Mouse (Mus musculus) small intestine, adult 2 months (tissue): ENCODE measurements around the gene Gm49673. TPM values are rescaled to one million over a fixed set of nuclear protein-coding genes. Genes with fewer than 3 reads are reported as not detected.
"Not testable (repeated sequence)": the region's sequence is repeated elsewhere in the genome, so short reads cannot be mapped to it uniquely, and the experiment has no call there.

Experiments
- H3K27ac ChIP-seq: fragments of 200-500 bp; 2 replicates; pipeline ENCODE4 v1.5.1; 2012; ENCODE audit warnings: low read depth, low read length, control low read depth, inconsistent platforms; ENCODE audit not compliant: insufficient read depth
- H3K27me3 ChIP-seq: fragments of 200-500 bp; 2 replicates; pipeline ENCODE4 v1.6.1; 2012; ENCODE audit warnings: mild to moderate bottlenecking, moderate library complexity, low read length, inconsistent platforms; ENCODE audit not compliant: control insufficient read depth, insufficient read depth
- H3K36me3 ChIP-seq: fragments of 200-500 bp; 2 replicates; pipeline ENCODE4 v1.6.1; 2012; ENCODE audit warnings: mild to moderate bottlenecking, low read length, control low read depth, inconsistent platforms; ENCODE audit not compliant: control insufficient read depth, insufficient read depth
- H3K4me1 ChIP-seq: fragments of 200-500 bp; 2 replicates; pipeline ENCODE4 v1.6.1; 2012; ENCODE audit warnings: low read length, inconsistent platforms, mixed read lengths; ENCODE audit not compliant: control insufficient read depth, insufficient read depth, insufficient read length
- H3K4me3 ChIP-seq: fragments of 200-500 bp; 2 replicates; pipeline ENCODE4 v1.5.1; 2012; ENCODE audit warnings: low read depth, mild to moderate bottlenecking, control low read depth, inconsistent platforms, low read length, moderate library complexity
- WGBS: fragments of 180-500 bp; shearing (Covaris S2); methylation state at CpG from one replicate; pipeline ENCODE4 v1.1.7; 2018; 5-methylcytosine and 5-hydroxymethylcytosine counted together
- polyA plus RNA-seq: library from polyadenylated mRNA; depleted of rRNA; stranded (reverse); fragments of >200 nt; gene quantifications from 2 replicates; pipeline ENCODE4 v1.2.3, GENCODE M21; 2012

Gene Gm49673
- polyA plus RNA-seq, 1 experiment, result 1.8 TPM

DNA sequence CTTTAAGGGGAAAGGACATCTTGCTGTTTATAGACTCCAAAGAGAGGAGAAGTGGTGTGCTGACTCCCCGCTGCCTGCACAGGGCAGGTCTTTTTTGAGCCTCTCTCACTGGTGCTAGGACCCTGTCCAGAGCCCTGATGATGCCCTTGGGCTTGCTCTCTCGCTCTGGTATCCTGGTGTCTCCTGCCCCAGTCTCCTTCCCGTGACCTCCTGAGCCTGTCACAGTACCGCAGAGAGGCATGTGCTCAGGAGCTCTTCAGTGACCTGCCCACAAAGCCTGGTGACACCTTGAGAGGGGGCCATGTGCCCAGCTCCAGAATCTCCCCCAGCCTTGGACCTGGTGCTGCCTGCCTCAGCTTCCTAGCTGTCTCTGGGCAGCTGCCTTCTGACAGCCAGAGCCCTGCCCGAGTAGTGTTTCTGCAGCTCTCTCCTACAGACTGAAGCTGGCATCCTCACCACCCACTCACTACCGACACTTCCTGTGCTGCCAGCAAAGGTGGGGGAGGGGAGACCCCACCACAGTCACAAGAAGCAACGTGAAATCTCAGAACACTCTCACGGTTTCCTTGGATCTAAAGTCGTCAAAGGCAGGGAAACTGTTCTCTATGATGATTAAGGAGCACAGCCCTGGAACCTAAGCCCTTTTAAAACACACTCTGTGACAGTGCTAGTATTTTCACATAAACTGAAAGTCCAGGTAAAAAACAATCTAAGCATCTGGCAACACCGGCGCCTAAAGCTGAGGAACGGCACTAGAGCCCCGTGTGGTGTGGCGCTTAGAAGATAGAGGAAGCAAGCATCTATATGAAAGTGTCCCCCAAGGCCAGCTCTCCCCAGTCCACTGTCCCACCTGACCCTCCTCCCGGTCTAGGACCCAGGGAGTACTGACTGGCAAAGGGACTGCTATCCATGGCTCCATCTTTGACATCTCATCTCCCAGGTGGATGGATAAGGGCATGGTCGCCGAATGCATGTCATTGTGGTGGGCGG, 54.8 kb downstream of the Gm49673 start:
- H3K27ac ChIP-seq, H3K36me3 ChIP-seq, H3K4me1 ChIP-seq, H3K4me3 ChIP-seq, H3K27me3 ChIP-seq: not testable (repeated sequence)
- 42% methylated on average over 4 of the region's 18 CpGs for WGBS

DNA sequence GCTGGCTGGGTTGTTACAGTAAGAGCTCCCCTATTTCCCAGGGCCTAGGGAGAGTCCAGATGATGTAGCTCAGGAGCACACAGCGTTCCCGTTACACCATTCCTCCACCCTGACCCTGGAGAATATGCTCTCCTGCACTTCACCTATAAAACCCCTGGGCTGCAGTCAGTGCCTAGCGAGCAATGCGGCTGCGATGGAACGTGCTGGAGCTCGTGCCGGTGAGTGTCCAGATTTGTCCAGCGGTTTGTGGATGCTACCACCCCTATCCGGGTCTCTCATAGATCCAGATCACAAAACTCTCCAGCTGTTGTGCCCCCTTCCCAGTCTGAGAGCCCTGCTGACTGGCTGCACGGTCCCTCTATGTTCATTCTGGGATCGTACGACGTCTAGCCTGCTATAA, 56.3 kb downstream of the Gm49673 start:
- not testable (repeated sequence) for H3K27ac ChIP-seq, H3K36me3 ChIP-seq
- 89% methylated on average over 14 of the region's 14 CpGs for WGBS

DNA sequence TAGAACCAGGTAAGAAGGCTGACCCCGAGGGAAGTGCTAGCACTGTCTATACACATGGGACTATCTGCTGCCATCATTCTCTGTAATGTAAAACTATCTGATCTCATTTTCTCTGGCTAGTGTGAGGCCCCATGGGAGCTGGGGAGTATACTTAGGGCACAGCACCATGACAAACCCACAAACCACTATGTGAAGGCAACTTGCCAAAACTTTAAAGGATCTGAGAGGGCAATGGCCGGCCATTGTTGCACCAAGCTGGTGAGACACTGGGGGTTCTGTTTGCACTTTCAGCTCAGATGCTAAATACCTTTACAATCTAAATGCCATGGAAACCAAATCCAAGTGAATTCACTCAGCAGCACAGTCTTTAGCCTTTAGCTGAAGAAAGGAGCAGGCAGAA, 77.7 kb downstream of the Gm49673 start:
- H3K27ac ChIP-seq, H3K4me1 ChIP-seq, H3K27me3 ChIP-seq, H3K36me3 ChIP-seq, H3K4me3 ChIP-seq: not testable (repeated sequence)
- 60% methylated on average over 2 of the region's 2 CpGs for WGBS

More for the DNA sequence above, 56.3 kb downstream of the Gm49673 start:
- H3K4me3 ChIP-seq, H3K27me3 ChIP-seq, H3K4me1 ChIP-seq: not testable (repeated sequence)

DNA sequence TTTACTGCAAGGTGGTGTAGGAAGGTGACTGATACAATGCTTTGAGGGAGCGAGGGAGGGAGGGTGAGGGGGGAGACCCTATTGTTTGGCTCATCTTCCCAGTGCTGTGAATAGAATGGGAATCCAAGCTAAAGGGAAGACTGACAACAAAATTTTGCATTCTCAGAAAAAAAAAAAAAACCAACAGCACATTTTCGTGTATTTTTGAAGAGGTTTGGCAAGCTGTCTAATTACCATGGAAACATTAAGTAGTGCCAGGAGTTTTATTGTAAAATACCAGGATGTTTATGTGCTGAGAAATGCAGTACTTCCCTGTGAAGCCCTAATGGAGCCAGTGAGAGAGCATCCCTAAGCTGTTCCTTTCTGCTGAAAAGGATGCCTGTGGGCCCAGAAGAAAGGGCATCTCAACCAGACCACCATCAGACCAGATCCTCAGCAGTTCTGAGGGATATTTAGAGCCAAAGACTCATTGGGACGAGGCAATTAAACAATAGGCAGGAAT, 90.9 kb downstream of the Gm49673 start:
- not testable (repeated sequence) for H3K27me3 ChIP-seq, H3K4me3 ChIP-seq, H3K36me3 ChIP-seq, H3K4me1 ChIP-seq, H3K27ac ChIP-seq
- WGBS, result 56% methylated on average over 2 of the region's 3 CpGs

DNA sequence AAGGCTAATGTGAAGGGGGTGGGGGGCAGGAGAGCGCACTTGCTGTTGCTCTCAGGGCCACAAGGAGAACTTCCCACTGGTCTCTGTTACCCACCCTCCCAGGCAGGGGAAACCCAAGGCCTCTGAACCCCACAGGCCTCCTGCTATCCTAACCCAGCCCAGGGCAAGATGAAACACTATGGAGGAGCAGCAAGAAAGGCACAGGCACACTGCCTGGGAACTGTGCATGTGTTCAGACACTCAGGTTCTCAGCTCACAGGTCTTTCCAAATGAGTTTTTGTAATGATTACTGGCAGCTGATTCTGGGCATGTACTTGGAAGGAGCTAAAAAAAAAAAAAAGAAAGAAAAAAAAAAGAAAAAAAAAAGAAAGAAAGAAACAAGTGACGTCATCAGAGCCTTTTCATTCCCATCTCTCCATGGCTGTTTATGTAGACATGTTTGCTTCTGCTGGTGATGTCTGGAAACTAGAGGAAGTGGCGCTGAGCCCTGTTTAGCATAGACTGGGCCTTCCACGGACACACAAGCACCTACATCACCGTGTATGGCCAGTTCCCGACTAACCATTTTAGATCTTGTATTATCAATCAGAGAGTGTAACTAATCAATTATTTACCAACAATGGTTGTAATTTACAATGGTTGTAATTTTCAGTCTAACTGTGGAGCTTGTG, 91.5 kb downstream of the Gm49673 start:
- not testable (repeated sequence) for H3K4me1 ChIP-seq, H3K27me3 ChIP-seq, H3K27ac ChIP-seq, H3K4me3 ChIP-seq, H3K36me3 ChIP-seq
- 68% methylated on average over 6 of the region's 6 CpGs for WGBS

DNA sequence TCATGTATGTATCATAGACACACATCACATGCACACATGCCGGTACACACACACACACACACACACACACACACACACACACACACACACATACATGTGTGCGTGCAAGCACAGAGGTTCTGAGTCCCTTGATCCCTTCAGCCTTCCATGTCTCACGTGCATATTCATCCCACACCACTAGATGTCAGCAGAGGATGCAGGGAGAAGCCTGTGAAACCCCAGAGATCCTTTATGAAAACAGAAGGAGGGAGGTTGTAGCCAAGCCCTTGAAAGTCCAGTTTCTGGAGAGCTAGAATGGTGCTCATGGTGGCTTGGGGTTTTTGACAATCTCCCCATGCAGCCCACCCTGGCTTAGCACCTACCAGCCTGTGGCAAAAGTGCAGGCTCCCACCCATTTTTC, 96.3 kb downstream of the Gm49673 start:
- not testable (repeated sequence) for H3K27me3 ChIP-seq, H3K4me3 ChIP-seq, H3K27ac ChIP-seq, H3K4me1 ChIP-seq, H3K36me3 ChIP-seq
- WGBS, result 25% methylated on average over 3 of the region's 3 CpGs

DNA sequence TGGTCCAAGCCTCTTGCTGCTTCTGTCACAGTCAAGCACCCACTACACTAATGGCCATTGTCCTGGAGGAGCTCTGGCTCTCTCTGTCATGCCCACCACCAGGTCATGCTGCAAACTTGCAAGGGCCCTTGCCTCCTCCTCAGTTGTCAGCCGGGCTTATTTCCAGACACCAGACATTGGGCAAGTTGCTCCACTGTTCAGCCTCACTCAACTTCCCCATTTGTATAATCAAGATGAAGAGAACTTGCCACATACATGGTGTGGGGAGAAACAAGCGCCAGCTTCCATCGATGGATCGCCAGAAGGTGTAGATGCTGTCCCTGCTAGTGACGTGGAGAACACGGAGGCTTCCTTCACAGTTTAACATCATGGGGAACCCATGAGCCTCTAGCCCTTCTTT, 97.4 kb downstream of the Gm49673 start:
- not testable (repeated sequence) for H3K27ac ChIP-seq, H3K27me3 ChIP-seq, H3K4me3 ChIP-seq, H3K4me1 ChIP-seq, H3K36me3 ChIP-seq
- WGBS, result 87% methylated on average over 5 of the region's 6 CpGs

DNA sequence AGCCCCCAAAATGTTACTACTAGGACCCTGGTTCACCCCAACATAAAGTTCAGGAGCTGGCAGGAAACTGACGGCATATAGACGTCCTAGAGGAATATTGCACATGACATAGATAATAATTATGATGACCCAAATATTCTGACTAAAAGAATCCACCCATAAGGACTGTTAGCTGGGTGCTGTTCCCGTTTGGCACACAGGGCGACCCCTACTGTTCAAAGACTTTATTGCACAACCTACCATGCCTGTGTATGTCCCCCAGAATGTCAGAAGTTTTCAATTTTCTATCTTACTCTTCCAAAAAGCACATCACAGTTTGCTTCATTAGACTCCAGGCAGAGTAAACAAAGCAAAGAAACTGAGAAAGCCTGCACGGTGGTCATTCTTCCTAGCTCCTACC, 101.4 kb downstream of the Gm49673 start:
- 3% methylated on average over 2 of the region's 5 CpGs for WGBS
- not testable (repeated sequence) for H3K4me3 ChIP-seq, H3K27ac ChIP-seq, H3K36me3 ChIP-seq, H3K27me3 ChIP-seq, H3K4me1 ChIP-seq

DNA sequence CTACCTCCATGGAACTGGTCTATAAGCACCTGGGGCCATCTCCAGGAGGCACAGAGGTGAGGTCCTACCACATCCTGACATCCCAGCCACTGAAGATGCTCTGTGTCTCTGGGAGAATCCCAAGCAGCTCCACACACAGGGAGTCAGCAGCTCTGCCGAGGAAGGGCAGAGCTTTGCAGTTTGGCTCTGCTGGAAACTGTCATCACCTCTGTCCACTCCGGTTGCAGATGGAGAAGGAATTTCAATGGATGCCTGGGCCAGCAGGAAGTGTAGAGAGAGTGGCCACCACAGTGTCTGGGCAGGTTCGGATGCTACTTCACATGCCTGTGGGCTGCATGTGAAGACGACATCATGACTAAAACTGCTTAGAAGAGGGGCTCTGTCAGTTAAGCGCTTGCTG, 106.4 kb downstream of the Gm49673 start:
- not testable (repeated sequence) for H3K4me1 ChIP-seq, H3K27ac ChIP-seq, H3K36me3 ChIP-seq, H3K27me3 ChIP-seq, H3K4me3 ChIP-seq
- no CpG with 5 or more reads among the region's 5 CpGs for WGBS

DNA sequence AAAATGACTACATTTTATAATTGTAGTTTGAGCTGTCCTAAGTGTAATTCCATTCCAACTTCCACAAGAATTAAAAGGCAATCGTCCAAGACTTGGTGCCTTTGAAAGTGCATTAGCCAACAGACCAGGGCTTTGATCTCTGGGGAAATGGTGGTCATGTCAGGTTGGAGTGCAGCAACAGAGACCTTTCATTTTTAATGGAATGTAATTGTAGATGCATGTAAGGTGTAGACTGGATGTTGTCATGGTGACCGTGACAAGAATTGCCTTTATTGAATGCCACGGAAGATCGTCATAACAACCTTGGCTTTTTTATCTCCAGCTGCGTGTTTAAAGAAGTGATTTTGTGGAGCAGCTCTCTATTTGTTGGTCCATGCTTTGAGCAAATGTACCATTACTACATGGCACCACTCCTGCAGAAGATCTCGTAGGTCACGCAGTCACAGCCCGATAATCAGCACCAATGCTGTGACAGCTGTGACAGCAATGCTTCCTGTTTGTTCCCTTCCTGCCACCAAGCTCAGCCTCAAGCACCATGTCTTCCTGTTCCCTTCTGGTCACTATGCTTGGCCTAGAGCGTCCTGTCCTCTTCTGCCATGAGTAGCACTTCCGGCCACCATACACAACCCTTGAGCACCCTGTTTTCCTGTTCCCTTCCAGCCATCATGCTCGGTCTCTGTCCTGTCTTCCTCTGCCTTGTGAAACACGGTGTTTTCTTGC, 107.5 kb downstream of the Gm49673 start:
- not testable (repeated sequence) for H3K4me3 ChIP-seq, H3K27me3 ChIP-seq, H3K4me1 ChIP-seq, H3K36me3 ChIP-seq, H3K27ac ChIP-seq
- no CpG with 5 or more reads among the region's 12 CpGs for WGBS

DNA sequence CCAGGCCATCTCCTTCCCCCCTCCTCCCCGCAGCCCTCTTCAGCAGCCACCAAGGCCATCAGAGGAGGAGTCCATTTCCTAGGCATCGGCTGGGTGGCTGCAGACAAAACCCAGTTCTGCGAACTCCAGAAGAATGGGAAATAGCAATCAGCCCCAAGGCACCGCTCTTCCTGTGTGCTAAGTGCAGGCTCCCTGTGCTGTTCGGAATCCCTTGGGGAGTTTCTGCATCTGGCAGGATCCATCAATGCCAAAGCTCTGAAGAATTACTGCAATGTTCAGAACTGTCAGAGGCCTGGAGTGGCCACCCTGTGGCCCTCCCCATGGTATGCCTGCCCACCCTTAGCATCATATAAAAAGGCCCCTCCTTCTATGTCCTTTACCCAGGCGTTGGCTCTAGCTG, 110.6 kb downstream of the Gm49673 start:
- not testable (repeated sequence) for H3K27ac ChIP-seq, H3K27me3 ChIP-seq, H3K4me1 ChIP-seq, H3K36me3 ChIP-seq, H3K4me3 ChIP-seq
- WGBS, result 73% methylated on average over 4 of the region's 6 CpGs
